Mouse (Mus musculus) hindbrain, embryonic 12.5 days (tissue): ENCODE results near the gene Eps8l2. TPM values are rescaled to one million over a fixed set of nuclear protein-coding genes. Genes with fewer than 3 reads are reported as not detected.

Experiments
- ATAC-seq: fragments of 200-750 bp; cut with Nextera tagmentation; 2 replicates; pipeline ENCODE4 v1.8.0; 2017; ENCODE audit warnings: moderate TSS enrichment; ENCODE audit not compliant: low FRiP score
- H3K27ac ChIP-seq: fragments of 300-500 bp; sonication (generic); 2 replicates; pipeline ENCODE4 v1.5.1; 2016; ENCODE audit warnings: mild to moderate bottlenecking
- H3K27me3 ChIP-seq: fragments of 300-500 bp; sonication (generic); 2 replicates; pipeline ENCODE4 v1.6.1; 2016; ENCODE audit warnings: mild to moderate bottlenecking
- H3K36me3 ChIP-seq: fragments of 300-500 bp; sonication (generic); 2 replicates; pipeline ENCODE4 v1.6.1; 2016; ENCODE audit warnings: mild to moderate bottlenecking
- H3K4me1 ChIP-seq: fragments of 300-500 bp; sonication (generic); 2 replicates; pipeline ENCODE4 v1.6.1; 2016
- H3K4me2 ChIP-seq: fragments of 300-500 bp; sonication (generic); replicated peaks from 2 replicates; pipeline ENCODE4 v1.6.1; 2016; ENCODE audit warnings: mild to moderate bottlenecking
- H3K4me3 ChIP-seq: fragments of 300-500 bp; sonication (generic); 2 replicates; pipeline ENCODE4 v1.5.1; 2016; ENCODE audit warnings: mild to moderate bottlenecking
- H3K9ac ChIP-seq: fragments of 300-500 bp; sonication (generic); 2 replicates; pipeline ENCODE4 v1.6.1; 2016; ENCODE audit warnings: mild to moderate bottlenecking, moderate library complexity
- H3K9me3 ChIP-seq: fragments of 300-500 bp; sonication (generic); replicated peaks from 2 replicates; pipeline ENCODE4 v1.6.1; 2016; ENCODE audit warnings: mild to moderate bottlenecking
- WGBS: fragments of 180-500 bp; shearing (Covaris S2); methylation state at CpG from one replicate; pipeline ENCODE4 v1.1.7; 2016; 5-methylcytosine and 5-hydroxymethylcytosine counted together
- polyA plus RNA-seq: library from polyadenylated mRNA; unstranded; fragments of >200 nt; fragmentation: Nextera tagmentation; extraction: Ambion mirVana; gene quantifications from 2 replicates; pipeline ENCODE4 v1.2.1, GENCODE M21; 2016

Gene Eps8l2
- polyA plus RNA-seq, 1 experiment from 2014 or later = 2.6 TPM

- Histone ChIP-seq H3K27me3 (peaks cover 10% of the 10 kb centered on the region; the same call in 1 of the 2 replicates), H3K27ac (no peak overlapping the region), H3K9me3 (no peaks in the 10 kb centered on the region), H3K4me2 (no peak overlapping the region), H3K4me3 (no peak overlapping the region), H3K9ac (no peak overlapping the region), H3K36me3 (no peaks in the 10 kb centered on the region), H3K4me1 (no peaks in the 10 kb centered on the region)
- 63% methylated on average over 4 of the region's 4 CpGs for WGBS
- ATAC-seq = no peak
Observed at GRCm38 (mm10) chr7:141379584-141379983, 40.9 kb downstream of the Eps8l2 start.

GRCm38 (mm10) chr7:141381068-141381835, 42.6 kb downstream of the Eps8l2 start:
- Histone ChIP-seq H3K4me3 (no peak overlapping the region), H3K9ac (no peak overlapping the region), H3K27me3 (peaks cover 13% of the 10 kb centered on the region; the same call in 1 of the 2 replicates), H3K27ac (no peak overlapping the region), H3K9me3 (no peaks in the 10 kb centered on the region), H3K36me3 (no peaks in the 10 kb centered on the region), H3K4me1 (no peaks in the 10 kb centered on the region), H3K4me2 (no peak overlapping the region)
- 77% methylated on average over 4 of the region's 4 CpGs for WGBS
- ATAC-seq = no peak

GRCm38 (mm10) chr7:141387807-141388486, 49.3 kb downstream of the Eps8l2 start:
- Histone ChIP-seq H3K4me1 (peaks cover 8% of the 10 kb centered on the region), H3K9me3 (no peaks in the 10 kb centered on the region), H3K36me3 (no peaks in the 10 kb centered on the region), H3K4me3 (no peak overlapping the region), H3K27me3 (peaks cover 13% of the 10 kb centered on the region; the same call in 1 of the 2 replicates), H3K27ac (no peak overlapping the region), H3K9ac (no peak overlapping the region), H3K4me2 (no peak overlapping the region)
- ATAC-seq = no peak
- WGBS = 59% methylated on average over 2 of the region's 2 CpGs

- Histone ChIP-seq H3K9me3 (no peaks in the 10 kb centered on the region), H3K27ac (no peak overlapping the region), H3K9ac (no peak overlapping the region), H3K36me3 (no peaks in the 10 kb centered on the region), H3K4me2 (no peak overlapping the region), H3K27me3 (peaks cover 11% of the 10 kb centered on the region; the same call in 1 of the 2 replicates), H3K4me1 (peaks cover 12% of the 10 kb centered on the region), H3K4me3 (no peak overlapping the region)
- WGBS = 59% methylated on average over 3 of the region's 3 CpGs
- no peak for ATAC-seq
Observed at GRCm38 (mm10) chr7:141388487-141389109, 49.9 kb downstream of the Eps8l2 start.

DNA sequence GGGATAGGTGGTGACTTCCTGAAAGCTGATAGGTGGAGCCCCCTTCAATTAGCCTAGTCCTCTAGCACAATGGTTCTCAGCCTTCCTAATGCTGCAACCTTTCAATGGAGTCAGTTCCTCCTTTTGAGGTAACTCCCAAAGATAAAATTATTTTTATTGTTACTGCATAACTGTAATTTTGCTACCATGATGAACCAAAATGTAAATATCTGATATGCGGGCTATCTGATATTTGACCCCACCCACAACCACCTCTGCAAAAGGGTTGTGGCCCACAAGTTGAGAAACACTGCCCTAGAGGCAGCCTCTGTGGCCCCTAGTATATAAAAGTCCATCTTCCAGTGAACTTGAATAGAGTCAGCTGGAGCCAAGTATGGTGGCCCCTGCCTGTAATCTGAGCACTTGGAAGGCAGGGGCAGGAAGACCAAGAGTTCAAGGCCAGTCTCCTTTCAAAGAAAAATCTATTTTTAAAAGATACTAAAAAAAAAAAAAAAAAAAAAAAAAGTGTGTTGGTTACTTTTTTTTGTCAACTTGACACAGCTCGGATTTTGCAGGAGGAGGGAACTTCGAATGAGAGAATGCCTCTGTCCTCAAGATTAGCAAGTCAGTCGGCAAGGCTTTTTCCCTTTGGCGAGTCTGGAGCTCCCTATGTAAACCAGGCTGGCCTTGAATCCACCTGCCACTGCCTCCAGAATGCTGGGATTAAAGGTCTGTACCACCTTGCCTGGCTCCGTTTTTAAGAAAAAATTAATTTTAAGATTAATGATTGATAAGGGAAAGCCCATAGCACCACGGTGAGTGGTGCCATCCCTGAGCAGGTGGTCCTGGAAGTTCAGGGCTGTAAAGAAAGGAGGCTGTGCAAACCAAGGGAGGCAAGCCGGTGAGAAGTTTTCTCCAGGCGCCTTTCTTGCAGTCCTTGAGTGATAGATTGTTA, 51.9 kb downstream of the Eps8l2 start:
- Histone ChIP-seq H3K4me3 (no peak overlapping the region), H3K27ac (no peak overlapping the region), H3K9ac (no peak overlapping the region; the same call in 1 of the 2 replicates), H3K4me2 (no peak overlapping the region), H3K36me3 (0 out of 2 replicates have a peak, but pooled peaks cover under 1% of the 10 kb centered on the region), H3K9me3 (no peaks in the 10 kb centered on the region), H3K4me1 (peaks cover 12% of the 10 kb centered on the region), H3K27me3 (peaks cover 11% of the 10 kb centered on the region; the same call in 1 of the 2 replicates)
- no peak for ATAC-seq
- WGBS = 56% methylated on average over 9 of the region's 9 CpGs

DNA sequence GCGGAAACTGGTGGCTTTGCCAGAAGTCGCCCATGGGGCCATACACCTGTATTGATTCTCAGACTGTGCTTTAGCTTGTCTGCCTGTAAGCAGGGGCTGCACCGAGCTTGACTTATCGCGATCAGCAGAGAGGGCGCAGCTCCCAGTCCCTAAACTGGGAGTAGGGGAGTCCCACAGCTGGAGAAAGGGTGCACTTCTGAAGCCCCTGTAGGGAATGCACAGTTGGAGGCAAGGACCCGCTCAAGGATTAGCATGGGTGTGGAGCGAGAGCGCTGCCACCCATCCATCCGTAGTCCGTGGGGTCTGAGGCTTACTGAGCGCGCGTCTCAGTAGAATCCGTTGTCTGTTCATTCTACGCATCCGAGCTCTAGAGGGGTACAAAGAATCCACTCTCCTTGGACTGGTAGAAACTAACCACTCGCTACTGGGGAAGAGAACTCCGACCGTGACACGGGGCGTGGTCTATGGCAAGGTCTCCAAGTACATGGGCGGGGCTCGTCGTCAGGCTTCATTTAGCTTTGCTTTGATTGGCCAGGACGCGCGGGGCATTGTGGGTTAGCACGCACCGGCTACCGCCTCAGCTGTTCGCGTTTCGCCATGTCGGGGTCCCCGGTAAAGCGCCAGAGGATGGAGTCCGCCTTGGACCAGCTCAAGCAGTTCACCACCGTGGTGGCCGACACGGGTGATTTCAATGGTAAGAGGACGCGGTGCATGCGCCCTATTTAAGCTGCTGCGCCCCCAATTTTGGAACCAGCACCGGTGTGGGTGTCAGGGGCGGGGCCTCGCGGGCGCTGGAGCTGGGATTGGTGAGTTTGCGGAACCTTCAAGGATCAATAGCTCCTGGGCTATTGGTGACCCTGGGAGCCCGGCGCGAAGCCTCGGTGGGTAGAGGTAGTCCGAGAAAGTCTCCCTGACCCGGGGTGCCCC, 53.2 kb downstream of the Eps8l2 start, which contains the start of gene Taldo1:
TSS of gene Taldo1 (plus strand) at position 575 of the 927 bp plus-strand sequence.
- peak within 1 kb of the TSS; percentile 81 for H3K4me2 ChIP-seq
- peak within 1 kb of the TSS; percentile 65 for H3K4me3 ChIP-seq
- H3K9ac ChIP-seq = peak within 1 kb of the TSS; percentile 58
- peak; percentile 95 for ATAC-seq
- H3K4me1 ChIP-seq = peaks cover 12% of the 10 kb centered on the region
- H3K27ac ChIP-seq = peak within 1 kb of the TSS; percentile 76
- H3K36me3 ChIP-seq = peaks cover 13% of the 10 kb centered on the region
- peaks cover 8% of the 10 kb centered on the region; the same call in 1 of the 2 replicates for H3K27me3 ChIP-seq
- under 1% methylated on average over 57 of the region's 57 CpGs for WGBS
- no peaks in the 10 kb centered on the region for H3K9me3 ChIP-seq

GRCm38 (mm10) chr7:141392552-141393222, 54.0 kb downstream of the Eps8l2 start:
- Histone ChIP-seq H3K27ac (peak overlapping the region; percentile 76), H3K9me3 (no peaks in the 10 kb centered on the region), H3K4me3 (peak overlapping the region; percentile 65), H3K9ac (peak overlapping the region; percentile 58), H3K4me1 (peaks cover 12% of the 10 kb centered on the region), H3K4me2 (peak overlapping the region; percentile 81), H3K27me3 (peaks cover 8% of the 10 kb centered on the region; the same call in 1 of the 2 replicates), H3K36me3 (peaks cover 17% of the 10 kb centered on the region)
- ATAC-seq = no peak; the same call in 1 of the 2 replicates
- whole genome bisulfite sequencing = 29% methylated on average over 9 of the region's 9 CpGs

DNA sequence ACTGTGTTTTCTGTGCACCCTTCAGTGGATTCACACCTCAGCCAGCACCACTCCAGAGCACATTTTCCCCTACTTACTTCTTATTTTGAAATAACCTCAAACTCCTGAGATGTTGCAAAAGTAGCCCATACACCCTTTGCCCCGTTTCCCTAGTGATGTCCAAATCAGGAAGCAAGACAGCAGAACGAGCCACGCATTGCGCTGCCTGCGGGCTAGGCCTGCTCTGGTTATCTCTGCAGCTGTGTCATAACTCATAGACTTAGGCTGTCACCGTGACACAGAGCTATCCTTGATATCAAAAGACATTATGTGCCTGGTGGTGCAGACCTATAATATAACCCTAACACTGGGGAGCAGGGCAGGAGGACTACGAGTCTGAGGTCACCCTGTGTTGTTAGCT, 55.5 kb downstream of the Eps8l2 start:
- H3K4me2 ChIP-seq = no peak overlapping the region
- 91% methylated on average over 7 of the region's 7 CpGs for WGBS
- H3K4me1 ChIP-seq = peaks cover 12% of the 10 kb centered on the region
- peaks cover 30% of the 10 kb centered on the region for H3K36me3 ChIP-seq
- no peaks in the 10 kb centered on the region for H3K9me3 ChIP-seq
- no peak overlapping the region for H3K4me3 ChIP-seq
- no peak for ATAC-seq
- H3K9ac ChIP-seq = no peak overlapping the region
- peaks cover 3% of the 10 kb centered on the region; the same call in 1 of the 2 replicates for H3K27me3 ChIP-seq
- no peak overlapping the region for H3K27ac ChIP-seq

DNA sequence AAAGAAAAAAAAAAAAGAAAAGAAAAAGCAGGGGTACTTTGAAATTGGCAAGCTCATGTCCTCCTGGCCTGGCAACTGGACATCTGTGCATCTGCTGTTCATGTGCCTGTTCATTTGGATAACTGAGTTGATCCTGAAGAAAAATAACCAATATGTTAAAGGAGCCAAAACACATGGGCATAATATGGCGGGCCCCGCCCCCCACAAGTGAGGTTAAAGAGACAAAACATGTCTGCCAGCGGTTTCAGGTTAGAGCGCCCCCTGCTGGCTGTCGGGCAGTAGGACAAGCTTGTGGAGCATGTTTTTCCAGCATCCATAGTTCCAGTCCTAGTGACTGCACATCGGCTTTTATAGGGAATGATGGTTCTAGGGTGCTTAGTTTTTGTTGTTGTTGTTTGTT, 56.1 kb downstream of the Eps8l2 start:
- 19% methylated on average over 6 of the region's 6 CpGs for WGBS
- H3K4me2 ChIP-seq = no peak overlapping the region
- H3K9ac ChIP-seq = no peak overlapping the region
- H3K4me3 ChIP-seq = no peak overlapping the region
- H3K27me3 ChIP-seq = no peaks in the 10 kb centered on the region; the same call in 1 of the 2 replicates
- ATAC-seq = no peak
- peaks cover 36% of the 10 kb centered on the region for H3K36me3 ChIP-seq
- no peak overlapping the region for H3K27ac ChIP-seq
- H3K4me1 ChIP-seq = peaks cover 12% of the 10 kb centered on the region
- no peaks in the 10 kb centered on the region for H3K9me3 ChIP-seq

DNA sequence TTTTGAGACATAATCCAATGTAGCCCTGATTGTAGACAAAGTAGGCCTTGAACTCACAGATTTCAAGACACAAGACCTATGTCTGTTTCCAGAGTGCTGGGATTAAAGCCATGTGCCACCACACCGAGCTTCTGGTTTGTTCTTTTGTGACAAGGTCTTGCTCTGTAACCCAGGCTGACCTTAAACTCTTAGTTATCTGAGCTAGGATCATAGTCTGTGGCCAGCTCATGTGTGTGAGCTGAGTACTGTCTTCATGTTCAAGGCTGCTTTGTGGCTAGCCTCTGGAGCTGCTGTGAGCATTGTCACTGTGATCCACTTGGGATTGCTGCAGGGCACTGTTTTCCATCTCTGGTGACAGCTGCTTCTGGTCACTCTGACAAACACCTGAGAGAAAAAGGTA, 56.7 kb downstream of the Eps8l2 start:
- H3K9ac ChIP-seq = no peak overlapping the region
- H3K27me3 ChIP-seq = no peaks in the 10 kb centered on the region; the same call in 1 of the 2 replicates

More for the DNA sequence above, 56.7 kb downstream of the Eps8l2 start:
- 74% methylated on average over 1 of the region's 1 CpGs for WGBS
- no peak overlapping the region for H3K4me2 ChIP-seq
- H3K36me3 ChIP-seq = peaks cover 42% of the 10 kb centered on the region
- peaks cover 12% of the 10 kb centered on the region for H3K4me1 ChIP-seq
- no peak overlapping the region for H3K4me3 ChIP-seq
- ATAC-seq = no peak
- no peak overlapping the region for H3K27ac ChIP-seq
- H3K9me3 ChIP-seq = no peaks in the 10 kb centered on the region
